Mouse (Mus musculus) large intestine, adult 2 months (tissue): ENCODE measurements around the gene Cavin1. TPM values are rescaled to one million over a fixed set of nuclear protein-coding genes. Genes with fewer than 3 reads are reported as not detected.

Source experiments
- DNase-seq: peaks from one replicate; pipeline ENCODE4 v3.0.0-alpha.2; 2012; ENCODE audit warnings: low read depth, low spot score
- WGBS: fragments of 180-500 bp; shearing (Covaris S2); methylation state at CpG from one replicate; pipeline ENCODE4 v1.1.7; 2018; 5-methylcytosine and 5-hydroxymethylcytosine counted together
- polyA plus RNA-seq: library from polyadenylated mRNA; depleted of rRNA; stranded (reverse); fragments of >200 nt; gene quantifications from 2 replicates; pipeline ENCODE4 v1.2.3, GENCODE M21; 2012

The Cavin1 gene
- polyA plus RNA-seq, 1 experiment: 33.4 TPM

GRCm38 (mm10) chr11:100959826-100960225 is 10.9 kb downstream of the Cavin1 start:
- WGBS: 29% methylated on average over 3 of the region's 3 CpGs
- no peak for DNase-seq

- DNase-seq: no peak
- WGBS: 6% methylated on average over 14 of the region's 14 CpGs
Observed at GRCm38 (mm10) chr11:100959464-100959810, 11.2 kb downstream of the Cavin1 start.

- 44% methylated on average over 76 of the region's 76 CpGs for WGBS
- no peak for DNase-seq
Observed at GRCm38 (mm10) chr11:100958613-100959463, 11.8 kb downstream of the Cavin1 start.

- DNase-seq: no peak
- WGBS: 43% methylated on average over 6 of the region's 6 CpGs
Observed at GRCm38 (mm10) chr11:100957915-100958469, 12.7 kb downstream of the Cavin1 start.

- DNase-seq: peak; percentile 75
- under 1% methylated on average over 5 of the region's 5 CpGs for WGBS
Observed at GRCm38 (mm10) chr11:100957244-100957643, 13.4 kb downstream of the Cavin1 start.

- WGBS: 100% methylated on average over 1 of the region's 1 CpGs
Observed at GRCm38 (mm10) chr11:100949540-100949939, 21.1 kb downstream of the Cavin1 start.

GRCm38 (mm10) chr11:100948317-100948716 is 22.4 kb downstream of the Cavin1 start:
- 43% methylated on average over 4 of the region's 4 CpGs for WGBS
- DNase-seq: no peak

More at GRCm38 (mm10) chr11:100949540-100949939, 21.1 kb downstream of the Cavin1 start:
- DNase-seq: no peak

- no peak for DNase-seq
Observed at GRCm38 (mm10) chr11:100947548-100947947, 23.1 kb downstream of the Cavin1 start.

- 48% methylated on average over 4 of the region's 4 CpGs for WGBS
Observed at GRCm38 (mm10) chr11:100946862-100947261, 23.8 kb downstream of the Cavin1 start.

GRCm38 (mm10) chr11:100942388-100942787 is 28.3 kb downstream of the Cavin1 start:
- 44% methylated on average over 1 of the region's 1 CpGs for WGBS
- DNase-seq: no peak

More at GRCm38 (mm10) chr11:100946862-100947261, 23.8 kb downstream of the Cavin1 start:
- no peak for DNase-seq

- DNase-seq: peak; percentile 100
- WGBS: under 1% methylated on average over 29 of the region's 29 CpGs
Observed at GRCm38 (mm10) chr11:100939512-100940151, 31.1 kb downstream of the Cavin1 start, which contains the start of gene Stat3. TSS of gene Stat3 (minus strand) at chr11:100939540.

GRCm38 (mm10) chr11:100938711-100939511 is 31.8 kb downstream of the Cavin1 start:
- no peak for DNase-seq
- under 1% methylated on average over 48 of the region's 48 CpGs for WGBS

GRCm38 (mm10) chr11:100938112-100938511 is 32.6 kb downstream of the Cavin1 start:
- DNase-seq: peak; percentile 52
- WGBS: 2% methylated on average over 5 of the region's 5 CpGs

GRCm38 (mm10) chr11:100937295-100937694 is 33.4 kb downstream of the Cavin1 start:
- WGBS: 62% methylated on average over 4 of the region's 4 CpGs
- no peak for DNase-seq

- no peak for DNase-seq
- 52% methylated on average over 8 of the region's 8 CpGs for WGBS
Observed at GRCm38 (mm10) chr11:100935373-100936355, 35.0 kb downstream of the Cavin1 start.

GRCm38 (mm10) chr11:100931254-100931921 is 39.3 kb downstream of the Cavin1 start:
- DNase-seq: peak; percentile 59
- 3% methylated on average over 12 of the region's 12 CpGs for WGBS

GRCm38 (mm10) chr11:100930611-100931010 is 40.1 kb downstream of the Cavin1 start:
- no peak for DNase-seq
- 35% methylated on average over 7 of the region's 7 CpGs for WGBS

- no peak for DNase-seq
- WGBS: 81% methylated on average over 3 of the region's 3 CpGs
Observed at GRCm38 (mm10) chr11:100927386-100927785, 43.3 kb downstream of the Cavin1 start.
